Mouse (Mus musculus) heart, embryonic 10.5 days (tissue): Measurements from ENCODE around the gene Ctdsp2. TPM values are rescaled to one million over a fixed set of nuclear protein-coding genes. Genes with fewer than 3 reads are reported as not detected.
A peak's percentile ranks its signal among the peaks of the same experiment; 100 is the strongest.

Source experiments
- DNase-seq: peaks from one replicate; pipeline ENCODE4 v3.0.0-alpha.2; 2017; ENCODE audit warnings: low spot score
- H3K27ac ChIP-seq: fragments of 300-500 bp; sonication (generic); 2 replicates; pipeline ENCODE4 v1.5.1; 2016; ENCODE audit warnings: mild to moderate bottlenecking
- H3K27me3 ChIP-seq: fragments of 300-500 bp; sonication (generic); 2 replicates; pipeline ENCODE4 v1.6.1; 2016; ENCODE audit warnings: mild to moderate bottlenecking; ENCODE audit not compliant: poor library complexity, insufficient read depth, severe bottlenecking
- H3K36me3 ChIP-seq: fragments of 300-500 bp; sonication (generic); 2 replicates; pipeline ENCODE4 v1.6.1; 2016; ENCODE audit warnings: mild to moderate bottlenecking, moderate library complexity
- H3K4me1 ChIP-seq: fragments of 300-500 bp; sonication (generic); 2 replicates; pipeline ENCODE4 v1.6.1; 2016; ENCODE audit warnings: mild to moderate bottlenecking
- H3K4me3 ChIP-seq: fragments of 300-500 bp; sonication (generic); 2 replicates; pipeline ENCODE4 v1.5.1; 2016; ENCODE audit warnings: mild to moderate bottlenecking, moderate library complexity
- H3K9me3 ChIP-seq: fragments of 300-500 bp; sonication (generic); 2 replicates; pipeline ENCODE4 v1.6.1; 2016; ENCODE audit warnings: mild to moderate bottlenecking, moderate library complexity
- WGBS: fragments of 180-500 bp; shearing (Covaris S2); methylation state at CpG from one replicate; pipeline ENCODE4 v1.1.7; 2016; 5-methylcytosine and 5-hydroxymethylcytosine counted together
- polyA plus RNA-seq: library from polyadenylated mRNA; unstranded; fragments of >200 nt; fragmentation: Nextera tagmentation; extraction: Ambion mirVana; gene quantifications from 2 replicates; pipeline ENCODE4 v1.2.1, GENCODE M21; 2016

Gene Ctdsp2
- polyA plus RNA-seq, 1 experiment from 2014 or later, result 46.2 TPM

GRCm38 (mm10) chr10:126950572-126950971 is 27.9 kb upstream of the Ctdsp2 start:
- H3K4me3 ChIP-seq, result no peak overlapping the region
- H3K27ac ChIP-seq, result peak overlapping the region; percentile 65
- H3K27me3 ChIP-seq, result no peaks in the 10 kb centered on the region
- DNase-seq, result no peak
- peaks cover 28% of the 10 kb centered on the region for H3K4me1 ChIP-seq
- 40% methylated on average over 4 of the region's 4 CpGs for WGBS
- H3K36me3 ChIP-seq, result no peaks in the 10 kb centered on the region
- H3K9me3 ChIP-seq, result no peaks in the 10 kb centered on the region

- H3K27me3 ChIP-seq, result no peaks in the 10 kb centered on the region
- no peak overlapping the region for H3K27ac ChIP-seq
- no peaks in the 10 kb centered on the region for H3K9me3 ChIP-seq
- H3K36me3 ChIP-seq, result no peaks in the 10 kb centered on the region
- no peak for DNase-seq
- WGBS, result 84% methylated on average over 1 of the region's 1 CpGs
- no peak overlapping the region for H3K4me3 ChIP-seq
- H3K4me1 ChIP-seq, result peaks cover 40% of the 10 kb centered on the region
Observed at GRCm38 (mm10) chr10:126952375-126952774, 26.1 kb upstream of the Ctdsp2 start.

- no peaks in the 10 kb centered on the region for H3K27me3 ChIP-seq
Observed at GRCm38 (mm10) chr10:126953029-126953471, 25.5 kb upstream of the Ctdsp2 start.

GRCm38 (mm10) chr10:126956692-126957358 is 21.7 kb upstream of the Ctdsp2 start:
- WGBS, result 12% methylated on average over 15 of the region's 15 CpGs

More at GRCm38 (mm10) chr10:126953029-126953471, 25.5 kb upstream of the Ctdsp2 start:
- H3K27ac ChIP-seq, result no peak overlapping the region
- no peaks in the 10 kb centered on the region for H3K36me3 ChIP-seq
- DNase-seq, result no peak
- no peak overlapping the region for H3K4me3 ChIP-seq
- no peaks in the 10 kb centered on the region for H3K9me3 ChIP-seq
- WGBS, result 85% methylated on average over 3 of the region's 3 CpGs
- H3K4me1 ChIP-seq, result peaks cover 47% of the 10 kb centered on the region

GRCm38 (mm10) chr10:126957359-126958107 is 21.0 kb upstream of the Ctdsp2 start:
- no peaks in the 10 kb centered on the region for H3K9me3 ChIP-seq
- peaks cover 41% of the 10 kb centered on the region for H3K4me1 ChIP-seq
- DNase-seq, result peak; percentile 89
- no peaks in the 10 kb centered on the region for H3K36me3 ChIP-seq
- H3K27ac ChIP-seq, result peak overlapping the region; percentile 88
- WGBS, result 3% methylated on average over 25 of the region's 25 CpGs
- 0 out of 2 replicates have a peak, but pooled peaks cover 3% of the 10 kb centered on the region for H3K27me3 ChIP-seq
- H3K4me3 ChIP-seq, result peak overlapping the region; percentile 42

More at GRCm38 (mm10) chr10:126956692-126957358, 21.7 kb upstream of the Ctdsp2 start:
- no peak for DNase-seq
- H3K9me3 ChIP-seq, result no peaks in the 10 kb centered on the region
- peak overlapping the region; percentile 88 for H3K27ac ChIP-seq
- H3K4me1 ChIP-seq, result peaks cover 33% of the 10 kb centered on the region
- H3K36me3 ChIP-seq, result no peaks in the 10 kb centered on the region
- 0 out of 2 replicates have a peak, but pooled peaks cover 3% of the 10 kb centered on the region for H3K27me3 ChIP-seq
- peak overlapping the region; percentile 42 for H3K4me3 ChIP-seq

GRCm38 (mm10) chr10:126960496-126960895 is 18.0 kb upstream of the Ctdsp2 start:
- Histone ChIP-seq H3K27ac (0 out of 2 replicates have a peak overlapping the region, but pooled peaks have one; percentile 32), H3K36me3 (no peaks in the 10 kb centered on the region), H3K4me1 (peaks cover 33% of the 10 kb centered on the region), H3K4me3 (no peak overlapping the region), H3K9me3 (no peaks in the 10 kb centered on the region), H3K27me3 (0 out of 2 replicates have a peak, but pooled peaks cover 3% of the 10 kb centered on the region)
- no peak for DNase-seq
- 63% methylated on average over 8 of the region's 8 CpGs for WGBS

- H3K27me3 ChIP-seq, result 0 out of 2 replicates have a peak, but pooled peaks cover 3% of the 10 kb centered on the region
- no peak overlapping the region for H3K4me3 ChIP-seq
- H3K36me3 ChIP-seq, result no peaks in the 10 kb centered on the region
- H3K27ac ChIP-seq, result peak overlapping the region; percentile 81
- DNase-seq, result no peak
- WGBS, result 74% methylated on average over 10 of the region's 10 CpGs
- H3K9me3 ChIP-seq, result no peaks in the 10 kb centered on the region
- H3K4me1 ChIP-seq, result peaks cover 28% of the 10 kb centered on the region
Observed at GRCm38 (mm10) chr10:126961757-126962156, 16.8 kb upstream of the Ctdsp2 start.

- no peaks in the 10 kb centered on the region for H3K9me3 ChIP-seq
- H3K27ac ChIP-seq, result peak overlapping the region; percentile 81
- H3K27me3 ChIP-seq, result 0 out of 2 replicates have a peak, but pooled peaks cover 3% of the 10 kb centered on the region
- H3K4me1 ChIP-seq, result peaks cover 21% of the 10 kb centered on the region
- WGBS, result 26% methylated on average over 15 of the region's 15 CpGs
- peak; percentile 86 for DNase-seq
- no peaks in the 10 kb centered on the region for H3K36me3 ChIP-seq
- peak overlapping the region; percentile 22; the same call in 1 of the 2 replicates for H3K4me3 ChIP-seq
Observed at GRCm38 (mm10) chr10:126962271-126962965, 16.1 kb upstream of the Ctdsp2 start.

GRCm38 (mm10) chr10:126962966-126963330 is 15.6 kb upstream of the Ctdsp2 start:
- H3K4me3 ChIP-seq, result no peak overlapping the region
- DNase-seq, result no peak
- 0 out of 2 replicates have a peak, but pooled peaks cover 3% of the 10 kb centered on the region for H3K27me3 ChIP-seq
- H3K9me3 ChIP-seq, result no peaks in the 10 kb centered on the region
- peak overlapping the region; percentile 26; the same call in 1 of the 2 replicates for H3K27ac ChIP-seq
- 51% methylated on average over 6 of the region's 6 CpGs for WGBS
- H3K4me1 ChIP-seq, result peaks cover 16% of the 10 kb centered on the region
- no peaks in the 10 kb centered on the region for H3K36me3 ChIP-seq

- Histone ChIP-seq H3K4me3 (no peak overlapping the region), H3K27ac (no peak overlapping the region), H3K9me3 (no peaks in the 10 kb centered on the region), H3K36me3 (no peaks in the 10 kb centered on the region), H3K4me1 (peaks cover 15% of the 10 kb centered on the region), H3K27me3 (0 out of 2 replicates have a peak, but pooled peaks cover 3% of the 10 kb centered on the region)
- no peak for DNase-seq
- WGBS, result 85% methylated on average over 8 of the region's 8 CpGs
Observed at GRCm38 (mm10) chr10:126963821-126964220, 14.7 kb upstream of the Ctdsp2 start.

GRCm38 (mm10) chr10:126971363-126972050 is 7.0 kb upstream of the Ctdsp2 start:
- WGBS, result 5% methylated on average over 12 of the region's 12 CpGs
- H3K27ac ChIP-seq, result peak overlapping the region; percentile 91
- peaks cover 31% of the 10 kb centered on the region for H3K4me1 ChIP-seq
- DNase-seq, result no peak
- H3K9me3 ChIP-seq, result no peaks in the 10 kb centered on the region
- H3K4me3 ChIP-seq, result peak overlapping the region; percentile 46
- no peaks in the 10 kb centered on the region for H3K36me3 ChIP-seq
- no peaks in the 10 kb centered on the region for H3K27me3 ChIP-seq

GRCm38 (mm10) chr10:126972051-126972725 is 6.3 kb upstream of the Ctdsp2 start:
- H3K36me3 ChIP-seq, result no peaks in the 10 kb centered on the region
- H3K4me3 ChIP-seq, result peak overlapping the region; percentile 46
- peaks cover 31% of the 10 kb centered on the region for H3K4me1 ChIP-seq
- H3K9me3 ChIP-seq, result no peaks in the 10 kb centered on the region
- WGBS, result 8% methylated on average over 13 of the region's 13 CpGs
- peak; percentile 97 for DNase-seq
- H3K27ac ChIP-seq, result peak overlapping the region; percentile 91
- no peaks in the 10 kb centered on the region for H3K27me3 ChIP-seq
